Mouse (Mus musculus) urinary bladder, adult 2 months (tissue): Measurements from ENCODE around the gene Pcgf2. TPM values are rescaled to one million over a fixed set of nuclear protein-coding genes. Genes with fewer than 3 reads are reported as not detected.
"Not testable (repeated sequence)": the region's sequence is repeated elsewhere in the genome, so short reads cannot be mapped to it uniquely, and the experiment has no call there.

Source experiments
- DNase-seq: peaks from one replicate; pipeline ENCODE4 v3.0.0; 2022; ENCODE audit warnings: low spot score
- polyA plus RNA-seq: library from polyadenylated mRNA; depleted of rRNA; stranded (reverse); fragments of >200 nt; gene quantifications from 2 replicates; pipeline ENCODE4 v1.2.3, GENCODE M21; 2012

The Pcgf2 gene
- polyA plus RNA-seq, 1 experiment, result 41.1 TPM

DNA sequence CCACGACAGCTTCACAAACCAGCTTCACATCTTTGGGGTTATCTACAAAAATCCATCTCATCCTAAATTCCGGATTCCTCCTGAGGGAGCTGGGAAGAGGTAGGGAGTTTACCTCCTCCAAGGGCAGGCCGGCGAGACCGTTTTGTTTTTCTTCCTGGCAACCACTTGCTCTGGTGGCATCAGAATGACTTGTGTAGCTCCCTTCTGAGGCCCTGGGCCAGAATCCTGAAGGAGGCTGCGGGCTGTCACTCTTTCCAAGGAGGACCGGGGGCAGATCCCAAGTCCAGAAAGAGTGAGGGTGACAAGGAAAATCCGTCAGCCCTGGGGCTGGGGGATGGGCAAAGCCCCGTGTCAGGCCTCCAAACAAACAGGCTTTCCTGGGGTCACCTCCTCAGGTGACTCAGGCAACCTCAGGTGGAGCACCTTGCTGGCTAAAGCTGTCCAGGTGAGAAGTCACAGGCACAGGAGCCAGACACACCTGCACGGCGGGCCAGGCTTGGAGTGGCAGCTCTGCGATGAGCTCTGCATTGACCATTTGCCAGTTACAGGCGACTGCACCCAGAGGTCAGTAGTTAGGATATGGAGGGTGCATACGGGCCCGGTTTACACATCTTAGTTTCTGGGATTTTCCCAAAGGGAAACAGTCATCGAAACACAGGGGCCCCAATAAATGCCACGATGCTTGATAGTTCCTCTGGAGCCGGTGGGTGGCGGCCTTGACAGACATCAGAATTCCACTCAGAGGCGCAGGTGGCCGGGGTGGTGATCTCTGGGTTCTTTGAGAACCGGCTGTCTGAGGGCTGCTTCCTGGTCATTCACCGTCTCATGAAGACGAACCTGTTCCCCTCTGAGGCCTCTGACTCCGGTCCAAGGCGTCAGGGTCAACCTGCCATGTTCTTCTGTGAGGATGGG, 17.3 kb upstream of the Pcgf2 start:
- no peak for DNase-seq

DNA sequence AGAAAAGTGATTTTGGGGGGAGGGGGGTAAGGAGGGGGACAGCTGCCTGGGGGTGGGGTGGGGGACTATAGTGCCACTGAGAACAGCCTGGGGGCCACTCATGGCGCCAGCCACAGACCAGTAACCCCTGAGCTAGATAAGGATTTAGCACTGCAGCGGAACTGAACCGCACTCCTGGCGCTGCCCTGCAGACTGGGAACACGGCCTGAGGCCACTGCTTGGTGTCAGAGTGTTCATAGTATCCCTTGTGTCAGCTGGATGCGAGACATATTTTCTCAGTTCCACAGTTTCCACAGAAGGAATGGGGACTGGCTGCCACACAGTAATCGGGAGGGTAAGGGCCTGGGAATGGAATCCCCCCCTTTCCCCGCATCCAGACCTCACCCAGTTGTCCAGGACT, 15.7 kb upstream of the Pcgf2 start:
- no peak for DNase-seq

DNA sequence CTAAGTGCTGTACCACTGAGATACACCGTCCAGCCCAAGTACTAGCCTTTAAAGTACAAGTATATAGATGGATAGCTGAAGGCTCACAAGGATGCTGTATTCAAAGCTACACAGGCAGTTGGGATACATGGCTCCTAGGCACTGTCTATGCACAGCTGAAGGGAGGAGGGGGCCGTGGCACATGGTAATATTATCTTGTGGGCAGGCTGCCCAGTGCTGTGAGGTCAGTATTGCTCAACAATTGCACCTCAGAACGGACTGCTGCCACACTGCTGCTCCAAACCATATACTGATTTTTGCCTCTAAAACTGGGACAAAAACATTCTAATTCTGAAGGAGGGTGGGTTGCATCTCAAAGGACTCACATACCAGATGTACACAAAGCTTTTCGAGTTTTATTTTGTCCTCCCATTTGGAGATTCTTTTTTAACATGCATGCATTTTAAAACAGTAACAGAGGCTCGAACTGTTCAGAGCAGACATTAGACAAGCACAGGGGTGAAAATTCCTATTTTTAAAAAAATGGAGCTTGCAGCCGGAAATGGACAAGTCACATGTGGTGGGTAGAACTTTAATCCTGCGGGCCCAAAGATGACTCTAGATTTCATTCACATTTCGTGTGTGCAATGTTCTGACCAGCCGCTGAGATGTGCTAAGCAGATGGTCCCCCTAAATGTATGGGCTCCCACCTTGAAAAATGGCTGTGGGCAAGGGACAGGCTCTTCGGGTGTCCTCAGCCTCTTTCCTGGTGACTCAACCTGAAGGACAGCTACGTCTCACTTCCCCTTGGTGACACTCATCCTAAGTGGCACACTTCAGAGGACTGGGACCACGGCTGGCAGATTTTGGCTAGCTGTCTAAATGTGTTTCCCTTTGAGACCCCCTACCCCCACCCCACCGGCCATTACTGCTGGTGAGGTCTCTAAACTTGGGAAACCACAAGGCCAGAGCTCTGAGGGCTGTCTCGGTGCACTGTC, 14.8 kb upstream of the Pcgf2 start:
- no peak for DNase-seq

DNA sequence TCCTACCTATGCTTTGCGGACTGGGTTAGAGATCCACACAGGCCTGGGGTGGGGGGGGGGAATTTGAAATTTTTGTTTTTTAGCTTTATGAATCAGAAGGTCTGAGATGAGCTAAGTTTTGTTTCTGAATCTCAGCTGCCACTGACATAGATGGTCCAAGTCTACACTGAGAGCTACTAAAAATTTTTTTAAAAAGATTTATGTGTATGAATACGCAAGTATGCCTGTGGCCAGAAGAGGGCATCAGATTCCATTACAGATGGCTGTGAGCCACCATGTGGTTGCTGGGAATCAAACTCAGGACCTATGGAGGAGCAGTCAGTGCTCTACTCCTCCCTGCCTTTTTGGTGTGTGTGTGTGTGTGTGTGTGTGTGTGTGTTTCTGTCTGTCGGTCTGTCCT, 14.1 kb upstream of the Pcgf2 start:
- DNase-seq, result no peak

DNA sequence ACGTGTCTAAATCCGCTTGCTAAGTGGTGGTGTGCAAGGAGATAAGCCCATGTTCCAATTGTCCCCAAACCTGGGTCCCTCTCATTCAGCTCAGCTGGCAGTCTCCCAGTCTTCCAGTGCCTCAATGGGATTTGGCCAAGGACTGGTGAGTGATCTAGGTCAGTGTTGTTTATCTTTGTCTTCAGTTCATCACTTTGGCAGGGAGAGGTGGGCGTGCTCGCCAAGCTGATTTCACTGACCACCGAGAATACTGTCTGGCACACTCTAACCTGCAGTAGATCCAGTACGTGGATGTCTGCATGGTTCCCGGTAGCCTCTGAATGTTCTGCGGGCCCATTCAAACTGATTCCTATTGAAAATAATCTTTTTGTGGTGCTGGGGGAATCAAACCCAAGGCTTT, 13.6 kb upstream of the Pcgf2 start:
- DNase-seq, result no peak

DNA sequence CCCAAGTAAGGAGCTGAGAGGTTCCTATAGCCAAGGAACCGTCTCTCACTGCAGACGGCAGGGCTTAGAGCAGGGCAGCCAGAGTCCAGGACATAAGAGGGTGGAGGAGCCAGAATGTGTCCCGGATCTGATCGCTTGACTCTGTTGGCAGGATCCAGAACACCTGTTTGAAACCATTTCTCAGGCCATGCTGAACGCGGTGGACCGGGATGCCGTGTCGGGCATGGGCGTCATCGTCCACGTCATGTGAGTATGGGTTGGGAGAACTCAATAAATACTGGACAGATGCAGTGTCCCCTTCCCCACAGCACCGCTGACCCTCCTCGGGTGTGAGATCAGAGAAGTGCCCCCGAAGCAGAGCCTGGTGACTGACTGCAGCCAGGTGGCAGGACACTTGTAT, 12.0 kb upstream of the Pcgf2 start:
- no peak for DNase-seq

DNA sequence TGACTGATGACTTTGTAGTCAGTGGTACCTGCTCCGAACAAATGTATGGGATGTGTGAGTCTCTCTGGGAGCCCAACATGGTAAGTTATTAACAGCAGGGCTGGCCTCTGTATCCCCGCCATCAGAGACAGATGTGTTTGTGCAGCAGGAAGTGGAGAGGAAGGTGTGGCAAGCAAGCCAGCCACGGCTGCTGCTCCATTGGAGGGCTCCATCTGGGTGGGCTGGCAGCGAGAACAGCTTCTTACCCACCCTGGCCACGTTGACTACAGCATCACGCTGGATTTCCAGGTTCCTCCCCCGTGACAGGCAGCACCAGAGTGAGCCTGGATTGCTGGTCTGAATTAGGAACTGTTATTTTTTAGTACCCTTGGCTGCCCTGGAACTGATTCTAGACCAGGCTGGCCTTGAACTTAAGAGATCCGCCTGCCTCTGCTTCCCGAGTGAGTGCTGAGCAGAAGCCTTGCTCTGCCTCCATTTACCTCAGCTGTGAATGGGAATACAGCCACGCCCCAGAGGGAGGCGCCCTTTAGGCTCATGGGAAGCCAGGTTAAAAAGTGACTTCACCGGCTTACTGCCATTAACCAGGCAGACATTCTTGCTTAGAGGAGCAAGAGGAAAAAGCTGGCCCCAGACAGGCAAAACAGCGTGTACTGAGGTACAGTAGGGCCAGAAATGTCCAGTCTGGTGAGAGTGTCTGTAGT, 11.1 kb upstream of the Pcgf2 start:
- no peak for DNase-seq

DNA sequence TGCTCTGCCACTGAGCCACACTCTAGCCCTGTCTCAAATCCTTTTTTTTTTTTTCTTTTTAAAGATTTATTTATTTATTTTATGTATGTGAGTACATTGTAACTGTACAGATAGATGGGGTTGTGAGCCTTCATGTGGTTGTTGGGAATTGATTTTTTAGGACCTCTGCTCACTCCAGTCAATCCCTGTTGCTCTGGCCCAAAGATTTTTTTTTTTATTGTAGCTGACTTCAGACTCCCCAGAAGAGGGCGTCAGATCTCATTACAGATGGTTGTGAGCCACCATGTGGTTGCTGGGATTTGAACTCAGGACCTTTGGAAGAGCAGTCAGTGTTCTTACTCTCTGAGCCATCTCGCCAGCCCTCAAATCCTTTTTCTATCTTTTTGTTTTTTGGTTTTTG, 9.8 kb upstream of the Pcgf2 start:
- not testable (repeated sequence) for DNase-seq

DNA sequence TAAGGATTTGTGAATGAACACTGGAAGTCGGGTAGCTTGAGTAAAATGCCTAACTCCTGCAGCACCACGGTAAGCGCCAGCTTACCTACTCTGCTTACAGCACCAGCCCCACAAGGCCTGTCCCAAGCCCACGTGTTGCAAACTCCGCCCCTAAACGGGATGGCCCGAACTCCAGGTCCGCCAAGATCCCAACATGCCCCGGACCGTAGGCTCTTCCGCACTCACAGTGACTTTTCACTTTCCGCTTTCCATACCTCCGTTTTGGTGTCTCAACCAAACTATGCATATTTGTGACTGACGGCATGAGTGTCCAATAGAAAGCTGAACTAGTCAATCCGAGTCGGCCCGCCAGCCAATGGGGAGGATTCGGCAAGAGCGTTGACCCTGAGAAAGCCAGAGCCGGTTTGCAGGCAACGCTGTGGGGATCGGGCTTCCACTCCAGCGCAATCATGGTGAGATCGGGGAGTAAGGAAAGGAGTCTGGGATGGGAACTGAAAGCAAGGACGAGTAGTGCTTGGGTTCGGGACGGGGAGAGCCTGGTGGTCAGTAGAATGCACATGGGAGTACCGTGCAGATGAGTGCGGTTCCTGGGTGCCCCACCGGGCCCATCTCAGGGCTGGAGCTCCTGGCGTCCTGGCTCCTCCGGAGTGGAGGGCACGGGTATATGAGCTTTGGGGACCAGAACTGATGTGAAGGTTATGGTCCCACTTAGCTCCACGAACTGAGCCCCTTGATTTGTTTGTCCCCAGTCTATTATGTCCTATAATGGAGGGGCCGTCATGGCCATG, 2.9 kb upstream of the Pcgf2 start, which contains the start of gene Psmb3:
Gene Psmb3, plus strand, starts transcription at position 361 of the 788 bp plus-strand sequence.
- peak; percentile 81 for DNase-seq

DNA sequence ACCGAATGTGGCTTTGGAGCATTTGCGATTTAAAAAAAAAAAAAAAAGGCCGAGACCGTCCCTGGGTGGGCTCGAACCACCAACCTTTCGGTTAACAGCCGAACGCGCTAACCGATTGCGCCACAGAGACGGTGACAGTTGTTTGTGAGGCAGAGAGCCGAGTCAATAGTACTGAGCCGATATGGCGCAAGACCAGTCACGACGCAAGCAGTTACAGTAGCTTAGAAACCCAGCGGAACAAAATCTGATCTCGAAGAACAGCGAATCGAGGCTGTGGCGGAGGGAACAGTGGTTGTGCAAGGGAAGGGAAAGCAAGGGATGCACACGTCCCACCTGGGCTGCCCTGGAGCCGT, 2.1 kb upstream of the Pcgf2 start:
- DNase-seq, result peak; percentile 91

DNA sequence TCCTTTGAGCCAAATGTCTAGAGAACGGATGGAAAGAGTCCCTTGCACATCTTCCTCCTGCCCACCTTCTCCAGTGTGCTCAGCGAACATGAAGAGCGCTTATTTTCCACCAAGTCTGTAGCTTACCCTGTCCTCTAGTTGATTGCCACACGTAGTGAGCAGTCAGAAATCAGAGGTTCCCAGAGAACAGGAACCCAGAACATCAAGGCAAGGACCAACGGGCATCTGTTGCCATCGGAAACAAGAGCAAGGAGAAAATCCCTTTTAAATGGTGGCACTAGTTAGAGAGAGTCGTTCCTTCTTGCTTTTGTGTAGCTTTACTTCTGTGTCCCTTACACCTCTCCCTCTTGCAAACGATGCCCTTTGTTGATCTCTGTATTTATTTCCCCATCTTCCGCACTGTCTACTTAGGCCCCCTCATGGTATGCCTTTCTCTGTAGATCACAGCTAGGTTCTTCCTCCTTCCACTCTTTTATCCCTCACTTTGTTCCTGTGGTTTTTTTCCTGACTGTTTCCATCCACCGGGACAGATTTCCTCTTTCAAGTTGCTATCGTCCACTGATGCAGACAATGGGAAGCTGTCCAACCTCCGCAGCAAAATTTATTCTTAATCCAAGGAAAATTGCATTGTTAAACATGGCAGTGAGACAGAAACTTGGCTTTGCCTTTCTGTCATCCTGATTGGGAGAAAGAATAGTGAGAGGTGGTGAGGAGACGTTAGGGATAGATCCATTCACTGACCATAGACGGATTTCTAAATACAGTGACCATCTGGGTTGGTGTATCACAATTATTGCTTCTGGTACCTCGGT, 1.5 kb upstream of the Pcgf2 start:
- no peak for DNase-seq

DNA sequence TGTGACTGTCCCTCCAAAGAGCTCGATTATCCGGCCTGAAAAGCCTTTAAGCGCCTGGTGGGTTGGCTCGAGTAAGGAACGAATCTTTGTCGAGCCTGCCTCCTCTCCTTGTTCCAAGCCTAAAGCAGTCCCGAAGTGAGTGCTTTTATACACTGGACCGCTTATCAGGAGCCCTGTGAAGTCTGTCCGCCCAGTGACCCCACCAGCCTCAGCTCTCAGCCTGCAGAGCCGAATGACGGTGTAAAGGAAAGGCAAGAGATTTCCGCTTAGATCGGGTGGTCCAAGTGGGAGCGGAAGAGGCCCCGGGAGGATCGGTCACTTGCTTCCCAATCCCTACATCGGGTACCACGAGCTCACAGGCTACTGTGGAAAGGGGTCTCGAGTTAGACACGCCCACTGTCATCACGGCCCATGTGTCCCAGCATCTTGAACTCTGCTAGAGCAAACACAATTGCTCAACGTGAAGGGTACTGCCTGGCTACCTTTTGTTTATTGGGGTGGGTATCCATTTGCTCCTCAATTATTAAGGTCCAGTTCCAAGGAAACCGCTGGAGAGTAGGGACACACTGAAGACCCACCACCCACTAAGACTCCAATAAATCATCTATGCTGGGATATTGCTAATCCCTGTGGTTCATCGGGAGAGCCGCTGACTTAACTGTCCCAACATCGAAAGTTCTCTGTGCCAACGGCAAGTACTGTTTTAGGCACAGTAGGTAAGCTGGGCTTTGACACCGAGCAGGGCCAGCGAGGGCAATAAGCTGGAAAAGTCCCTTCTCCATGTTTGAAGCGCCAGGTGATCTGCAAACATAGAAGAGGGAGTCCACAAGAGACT, 666 bp upstream of the Pcgf2 start:
- DNase-seq, result peak; percentile 37

DNA sequence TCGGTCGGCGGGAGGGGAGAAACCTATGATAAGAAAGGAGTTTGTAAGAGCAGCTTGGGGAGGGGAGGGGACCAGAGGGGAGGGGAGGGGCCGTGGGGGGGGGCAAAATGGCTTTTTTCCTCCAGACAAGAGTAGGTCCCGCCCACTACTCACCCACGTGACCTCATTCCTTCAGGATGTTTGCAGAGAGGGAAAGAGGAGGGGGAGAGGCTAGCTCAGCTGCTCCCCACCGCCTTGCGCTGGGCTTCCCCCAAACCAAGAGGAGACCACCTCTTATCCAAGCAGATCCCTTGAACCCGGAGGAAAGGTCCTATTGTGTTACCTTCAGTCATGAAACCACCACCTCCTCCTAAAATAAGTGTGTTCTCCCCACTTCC, 683 bp downstream of the Pcgf2 start:
- DNase-seq, result peak; percentile 57

DNA sequence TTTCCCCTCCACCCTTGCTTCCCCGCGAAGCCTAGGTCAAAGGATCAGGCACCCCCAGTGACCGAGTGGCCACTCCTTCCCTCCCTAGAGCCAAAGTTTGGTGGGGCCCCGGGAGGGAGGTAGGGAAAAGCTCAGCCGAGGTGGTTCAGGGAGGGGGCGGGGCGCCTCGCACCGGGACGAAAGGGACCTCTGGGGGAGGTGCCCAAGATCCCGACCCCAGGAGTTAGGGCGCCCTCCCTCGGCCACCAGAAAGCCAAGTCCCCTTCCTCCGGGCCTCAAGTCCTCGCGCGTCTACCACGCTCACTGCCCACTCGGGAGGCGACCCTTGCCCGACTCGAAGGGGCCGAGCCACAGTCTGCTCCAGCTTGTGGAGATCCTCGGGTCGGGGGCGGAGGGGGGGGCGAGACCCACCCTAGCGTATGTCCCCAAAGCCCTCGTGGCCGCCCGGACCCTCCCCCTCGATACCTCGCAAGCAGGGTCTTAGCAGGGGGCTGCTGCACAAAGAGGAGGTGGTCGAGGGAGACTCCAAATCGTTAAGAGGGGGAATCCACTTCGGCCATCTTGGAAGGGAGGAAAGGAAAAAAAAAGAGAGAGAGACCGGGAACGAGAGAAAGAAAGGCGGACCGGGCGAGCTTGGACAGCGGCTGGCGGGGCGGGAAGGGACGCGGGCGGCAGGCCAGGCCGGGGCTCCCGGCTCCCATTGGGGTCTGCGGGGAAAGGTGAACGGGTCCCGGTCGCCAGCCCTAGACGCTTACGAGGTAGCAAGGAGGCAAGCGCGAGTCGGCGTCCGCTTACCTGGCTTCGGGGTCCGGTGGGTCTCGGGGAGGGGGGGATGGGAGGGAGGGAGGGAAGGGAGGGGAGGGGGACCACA, 1.3 kb downstream of the Pcgf2 start:
- DNase-seq, result peak; percentile 66

DNA sequence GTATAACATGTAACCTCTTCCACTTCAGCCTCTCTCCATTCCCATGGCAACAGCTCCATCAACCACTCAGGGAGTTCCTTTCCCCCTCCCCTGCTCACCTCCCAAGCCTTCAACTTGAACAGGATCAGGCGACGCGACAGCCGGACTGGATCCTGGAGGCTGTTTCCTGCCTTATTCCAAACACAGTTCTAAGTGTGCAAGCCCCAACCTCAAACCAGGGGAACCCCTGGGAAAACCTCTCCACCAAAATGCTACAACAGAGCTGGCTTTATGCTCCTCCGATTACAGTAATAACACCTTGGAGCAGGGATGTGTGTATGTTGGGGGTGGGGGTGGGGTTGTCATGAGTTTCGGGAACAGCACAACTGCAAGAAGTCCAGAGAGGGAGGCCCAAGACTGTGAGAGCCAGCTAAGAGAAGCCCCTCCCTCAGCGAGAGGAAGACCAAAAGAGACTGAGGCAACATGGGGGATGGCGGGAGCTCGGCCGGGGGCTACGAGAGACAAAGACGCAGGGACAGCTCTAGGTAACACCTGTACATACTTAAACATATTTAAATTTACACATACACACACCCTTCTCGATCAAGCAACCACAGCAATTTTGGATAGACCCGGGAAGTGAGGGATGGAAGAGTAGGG, 2.3 kb downstream of the Pcgf2 start:
- DNase-seq, result no peak

DNA sequence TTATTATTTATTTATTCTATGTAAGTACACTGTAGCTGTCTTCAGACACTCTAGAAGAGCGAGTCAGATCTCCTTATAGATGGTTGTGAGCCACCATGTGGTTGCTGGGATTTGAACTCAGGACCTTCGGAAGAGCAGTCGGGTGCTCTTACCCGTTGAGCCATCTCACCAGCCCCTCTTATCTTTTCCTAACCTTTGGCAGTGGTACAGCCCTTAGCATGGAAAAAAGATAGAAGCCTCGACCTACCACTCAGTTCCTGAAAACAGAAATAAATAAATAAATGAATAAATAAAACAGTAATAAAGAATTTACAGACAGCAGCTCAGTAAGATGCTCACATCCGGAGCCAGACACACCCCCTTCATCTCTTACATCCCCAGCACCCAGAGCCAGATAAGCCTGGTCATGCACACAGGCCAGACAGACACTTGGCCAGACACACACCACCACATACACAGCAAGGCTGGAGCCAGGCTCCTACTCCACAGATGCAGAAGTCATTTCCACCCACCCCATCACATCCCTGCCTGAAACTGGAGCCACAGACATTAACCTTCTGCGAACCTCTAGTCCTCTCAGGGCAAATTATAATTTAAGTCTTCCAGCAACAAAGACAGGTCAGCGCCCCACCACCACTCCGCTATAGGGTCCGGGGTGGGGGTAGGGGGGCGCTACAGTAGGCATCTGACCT, 3.0 kb downstream of the Pcgf2 start:
- DNase-seq, result no peak

DNA sequence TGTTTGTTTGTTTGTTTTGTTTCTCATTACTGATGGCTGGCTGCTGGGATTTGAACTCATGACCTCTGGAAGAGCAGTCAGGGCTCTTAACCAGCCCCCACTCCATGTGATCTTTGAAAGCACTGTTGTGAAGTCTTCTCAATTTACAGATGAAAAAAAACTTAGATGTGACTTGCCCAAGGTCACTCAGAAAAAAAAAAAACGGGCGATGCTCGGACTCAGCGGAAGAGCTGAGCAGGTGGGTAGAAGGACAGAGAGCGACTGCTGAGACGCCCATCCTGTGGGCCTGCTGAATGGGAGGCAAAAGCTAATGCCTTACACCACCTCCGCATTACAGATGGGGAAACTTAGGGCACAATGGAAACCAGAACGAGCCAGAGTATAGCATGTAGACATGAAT, 3.6 kb downstream of the Pcgf2 start:
- DNase-seq, result no peak
